Mouse (Mus musculus): Measurements from ENCODE around the gene Gm20905. TPM values are rescaled to one million over a fixed set of nuclear protein-coding genes. Genes with fewer than 3 reads are reported as not detected.
"Not testable (repeated sequence)": the region's sequence is repeated elsewhere in the genome, so short reads cannot be mapped to it uniquely, and the experiment has no call there.

Gene Gm20905
- total RNA-seq (2015) (not detected in 2 replicates), total RNA-seq (2017) (not detected in 2 replicates)

DNA sequence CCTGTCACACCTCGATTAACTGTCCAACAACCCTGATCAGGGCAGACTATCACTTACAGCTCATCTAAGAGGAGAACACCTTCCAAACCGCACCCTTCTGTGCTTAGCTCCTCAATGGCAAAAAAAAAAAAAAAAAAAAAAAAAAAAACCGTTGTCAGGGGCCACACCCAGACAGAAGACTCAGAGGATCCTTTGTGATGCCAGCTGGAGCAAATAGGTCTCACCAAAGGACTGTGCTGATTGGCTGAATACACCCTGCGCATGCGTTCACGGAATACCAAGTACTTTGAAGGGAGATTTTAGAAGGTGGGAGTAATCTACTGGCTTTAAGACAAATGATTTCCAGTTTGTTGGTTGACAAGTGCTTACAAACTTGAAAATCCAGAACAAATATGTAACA lies at the start of gene Gm20905:
Gm20905 (minus strand) TSS at position 101 of the 400 bp plus-strand sequence.
- ATAC-seq (replicated peaks; ENCODE audit: poor library complexity), result not testable (repeated sequence)
